Mouse (Mus musculus): ENCODE measurements around the gene Olfr1047.
"Not testable (repeated sequence)": the region's sequence is repeated elsewhere in the genome, so short reads cannot be mapped to it uniquely, and the experiment has no call there.

Gene Olfr1047

DNA sequence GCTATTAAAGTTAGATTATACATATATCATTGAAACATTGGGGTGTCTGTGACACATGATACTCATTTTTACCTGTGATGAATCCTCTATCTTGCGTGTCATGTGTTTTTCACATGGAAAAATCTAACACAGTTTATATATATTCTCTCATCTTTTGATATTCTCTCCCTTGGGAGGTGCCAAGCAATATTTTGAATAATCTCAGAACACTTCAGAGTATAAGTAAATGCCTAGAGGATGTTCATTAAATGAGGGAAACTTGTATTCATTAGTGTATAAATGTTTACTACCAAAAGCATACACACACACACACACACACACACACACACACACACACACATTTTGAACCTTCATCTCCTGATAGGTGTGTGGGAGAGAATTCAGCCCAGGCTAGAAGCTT lies at the start of gene Olfr1047:
TSS of gene Olfr1047 (minus strand) at position 101 of the 400 bp plus-strand sequence.
- DNase-seq, result no peak

DNA sequence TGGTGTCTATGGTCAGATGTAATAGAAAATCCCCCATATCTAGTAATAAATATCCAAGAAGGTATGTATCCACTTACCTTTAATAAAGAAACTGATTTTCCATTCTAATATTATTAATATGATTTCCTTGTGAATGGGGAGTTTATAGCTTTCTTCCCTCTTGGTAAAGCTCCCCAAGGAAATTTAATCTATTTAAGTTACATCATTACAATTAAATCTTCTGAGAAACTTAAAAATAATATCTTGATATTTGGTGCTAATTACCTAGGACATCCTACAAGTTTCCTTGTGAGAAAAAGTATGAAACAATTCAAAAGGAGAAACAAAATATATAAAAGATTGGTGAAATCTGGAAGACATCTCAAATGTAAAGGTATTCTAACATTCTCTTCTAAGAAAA lies 47.8 kb upstream of the Olfr1047 start, which contains the start of gene Olfr1051:
TSS of gene Olfr1051 (minus strand) at position 101 of the 400 bp plus-strand sequence.
- not testable (repeated sequence) for DNase-seq

DNA sequence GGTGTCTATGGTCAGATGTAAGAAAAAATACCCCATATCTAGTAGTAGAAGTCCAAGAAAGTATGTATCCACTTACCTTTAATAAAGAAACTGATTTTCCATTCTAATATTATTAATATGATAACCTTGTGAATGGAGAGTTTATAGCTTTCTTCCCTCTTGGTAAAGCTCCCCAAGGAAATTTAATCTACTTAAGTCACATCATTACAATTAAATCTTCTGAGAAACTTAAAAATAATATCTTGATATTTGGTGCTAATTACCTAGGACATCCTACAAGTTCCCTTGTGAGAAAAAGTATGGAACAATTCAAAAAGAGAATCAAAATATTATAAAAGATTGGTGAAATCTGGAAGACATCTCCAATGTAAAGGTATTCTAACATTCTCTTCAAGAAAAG lies 27.0 kb upstream of the Olfr1047 start, which contains the start of gene Olfr1049:
TSS of gene Olfr1049 (minus strand) at position 101 of the 400 bp plus-strand sequence.
- DNase-seq, result not testable (repeated sequence)

DNA sequence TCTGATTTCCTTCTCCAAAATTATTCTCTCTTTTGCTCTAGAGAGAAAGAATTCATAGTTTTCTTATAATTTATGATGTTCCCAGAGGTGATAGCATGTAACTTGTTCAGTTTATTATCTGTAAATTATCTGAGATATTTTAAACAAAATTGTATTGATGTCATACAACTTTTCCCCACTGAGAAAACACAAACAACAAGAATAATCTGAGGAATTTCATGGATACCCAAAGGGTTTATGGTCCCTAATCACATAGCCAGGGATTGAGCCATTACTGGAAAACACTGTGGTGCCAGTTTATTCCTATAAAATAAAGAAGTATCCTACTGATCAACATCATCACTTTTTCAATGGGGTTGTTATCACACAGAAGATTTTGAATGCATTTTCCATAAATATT lies 9.0 kb upstream of the Olfr1047 start, which contains the start of gene Olfr1048:
TSS of gene Olfr1048 (minus strand) at position 101 of the 400 bp plus-strand sequence.
- no peak for DNase-seq

DNA sequence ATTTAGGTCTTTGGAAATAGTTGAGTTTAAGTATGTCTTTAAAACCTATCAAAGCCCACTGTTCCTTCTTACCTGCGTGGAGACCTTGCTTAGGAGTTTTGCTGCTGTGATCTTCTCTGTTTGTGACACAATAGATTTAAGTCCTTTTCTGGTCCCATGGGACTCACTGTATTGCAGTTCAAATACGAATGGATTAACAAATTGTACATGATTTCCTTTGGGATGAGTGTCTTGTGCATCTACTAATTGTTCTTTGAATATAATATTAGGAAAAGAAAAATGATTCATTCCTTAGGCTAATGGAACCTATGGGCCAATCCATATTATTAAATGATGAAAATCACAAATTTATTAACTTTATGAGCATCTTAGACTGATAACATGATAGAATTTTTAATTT lies 12.0 kb downstream of the Olfr1047 start, which contains the start of gene Olfr1046:
TSS of gene Olfr1046 (minus strand) at position 101 of the 400 bp plus-strand sequence.
- no peak for DNase-seq

DNA sequence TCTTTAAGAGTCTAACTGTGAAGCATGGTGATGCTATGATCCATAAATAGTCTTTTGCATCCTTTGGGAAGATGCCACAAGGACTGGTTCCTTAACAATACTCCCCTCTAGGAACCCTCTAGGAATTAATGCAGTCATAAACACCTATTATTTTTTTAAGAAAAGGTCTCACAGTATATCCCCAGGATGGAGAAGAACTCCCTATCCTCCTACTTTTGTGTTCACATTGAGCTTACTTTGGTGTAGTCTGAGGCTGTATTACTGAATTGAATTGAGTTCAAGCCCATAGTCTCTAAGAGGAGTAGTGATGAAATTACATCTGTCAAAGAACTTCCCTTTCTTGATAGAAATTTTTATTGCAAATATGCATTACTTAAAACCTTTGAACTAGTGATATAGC lies 28.3 kb downstream of the Olfr1047 start, which contains the start of gene Olfr1045:
TSS of gene Olfr1045 (minus strand) at position 101 of the 400 bp plus-strand sequence.
- no peak for DNase-seq

DNA sequence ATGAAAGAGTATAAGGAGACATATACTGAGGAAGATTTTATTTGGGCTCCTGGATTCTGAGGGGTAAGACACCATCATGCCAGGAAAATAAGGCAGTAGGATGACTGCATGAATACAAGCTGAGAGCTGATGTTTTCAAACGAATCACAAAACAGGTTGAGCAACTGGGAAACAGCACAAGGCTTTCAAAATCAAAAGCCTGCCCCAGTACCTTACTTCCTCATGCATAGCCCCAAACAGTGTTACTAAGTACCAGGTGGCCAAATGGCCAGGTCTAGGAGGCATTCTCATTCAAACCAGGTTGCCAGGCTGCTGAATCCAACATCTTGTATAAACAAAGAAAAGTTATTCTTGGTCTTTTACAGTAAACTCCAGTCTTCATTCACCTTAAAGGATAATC lies 35.3 kb downstream of the Olfr1047 start:
- no peak for DNase-seq

DNA sequence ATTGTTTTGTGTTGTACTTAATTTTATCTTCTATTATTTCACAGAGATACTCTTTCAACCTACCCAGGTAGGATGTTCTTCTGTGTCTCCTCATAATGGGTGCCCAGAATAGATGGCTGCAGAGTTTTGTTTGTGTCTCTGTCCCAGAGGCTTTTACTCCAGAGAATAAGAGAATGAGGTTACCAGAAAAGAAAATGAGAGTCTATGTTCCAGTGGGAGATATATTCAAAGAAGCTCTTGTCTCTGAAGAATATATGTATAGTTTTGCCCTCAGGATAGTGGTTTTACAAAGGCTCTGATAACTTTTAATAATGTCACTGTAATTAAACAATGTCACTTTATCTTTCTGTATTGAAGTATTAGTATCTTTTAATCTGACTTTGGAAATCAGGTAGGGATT lies 45.6 kb downstream of the Olfr1047 start, which contains the start of gene Olfr52:
TSS of gene Olfr52 (minus strand) at position 101 of the 400 bp plus-strand sequence.
- no peak for DNase-seq

DNA sequence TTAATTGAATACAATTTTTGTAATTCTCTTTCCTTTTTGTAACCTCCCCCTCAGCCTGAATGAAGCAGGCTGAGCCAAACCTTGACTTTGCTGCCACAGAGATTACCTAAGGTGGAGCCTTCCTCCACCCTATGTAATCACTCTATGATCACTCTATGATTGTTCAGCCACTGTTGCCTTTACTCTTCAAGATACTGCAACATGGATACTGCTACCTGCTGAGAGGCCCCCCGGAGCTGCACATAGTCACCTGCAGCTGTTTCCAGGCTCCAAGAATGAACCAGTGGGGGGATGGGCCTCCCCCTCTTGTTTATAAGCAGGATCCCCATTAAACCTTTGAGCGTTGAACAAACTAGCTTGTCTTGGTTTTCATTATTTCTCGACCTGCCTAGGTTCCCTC lies 51.3 kb downstream of the Olfr1047 start:
- no peak for DNase-seq

DNA sequence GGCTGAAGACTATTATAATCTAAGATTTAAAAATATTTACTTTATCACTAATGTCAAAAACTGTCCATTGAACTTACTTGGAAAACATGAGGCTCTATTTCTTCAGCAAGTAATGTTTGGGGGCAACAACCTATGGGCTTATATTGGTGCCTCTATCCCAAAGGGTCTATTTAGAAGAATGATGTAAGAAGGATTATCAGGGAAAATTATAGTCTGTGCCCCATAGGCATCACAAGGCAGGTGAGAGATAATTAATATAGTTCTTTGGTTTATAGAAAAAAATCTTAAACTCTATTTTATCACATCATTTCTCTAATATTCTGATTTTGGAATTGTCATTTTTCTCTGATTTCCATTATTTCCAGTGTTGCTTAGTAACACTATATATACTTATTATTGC lies 53.5 kb downstream of the Olfr1047 start, which contains the start of gene Olfr1044:
TSS of gene Olfr1044 (minus strand) at position 101 of the 400 bp plus-strand sequence.
- no peak for DNase-seq
